Mouse (Mus musculus): Measurements from ENCODE around the gene Dlst. TPM values are rescaled to one million over a fixed set of nuclear protein-coding genes. Genes with fewer than 3 reads are reported as not detected.
A peak's percentile ranks its signal among the peaks of the same experiment; 100 is the strongest.

The Dlst gene
- total RNA-seq, 2 experiments from 2014 or later = 145 to 155 TPM

- no peak for DNase-seq (ENCODE audit: low spot score in 2 of 2)
- TF ChIP-seq CTCF (conservative IDR thresholded peaks at IDR 0.05) = no peak
- H3K4me3 ChIP-seq = no peak overlapping the region
- H3K27ac ChIP-seq = no peak overlapping the region
These were observed 34.2 kb downstream of the Dlst start for GRCm38 (mm10) chr12:85144821-85145220.

GRCm38 (mm10) chr12:85145630-85146029 lies 35.0 kb downstream of the Dlst start:
- Histone ChIP-seq H3K4me3 (no peak overlapping the region), H3K27ac (peak overlapping the region; percentile 39; the same call in 1 of the 2 replicates)
- no peak for DNase-seq (ENCODE audit: low spot score in 2 of 2)
- no peak for TF ChIP-seq CTCF (conservative IDR thresholded peaks at IDR 0.05)

GRCm38 (mm10) chr12:85146355-85146754 lies 35.7 kb downstream of the Dlst start:
- no peak for TF ChIP-seq CTCF (conservative IDR thresholded peaks at IDR 0.05)
- no peak for DNase-seq (ENCODE audit: low spot score in 2 of 2)

GRCm38 (mm10) chr12:85146881-85147280 lies 36.2 kb downstream of the Dlst start:
- no peak overlapping the region for H3K4me3 ChIP-seq
- no peak for DNase-seq (ENCODE audit: low spot score in 2 of 2)
- peak overlapping the region; percentile 14; the same call in 1 of the 2 replicates for H3K27ac ChIP-seq
- TF ChIP-seq CTCF (conservative IDR thresholded peaks at IDR 0.05) = no peak

More at GRCm38 (mm10) chr12:85146355-85146754, 35.7 kb downstream of the Dlst start:
- no peak overlapping the region for H3K4me3 ChIP-seq
- H3K27ac ChIP-seq = peak overlapping the region; percentile 39; the same call in 1 of the 2 replicates

GRCm38 (mm10) chr12:85150321-85151001 lies 39.8 kb downstream of the Dlst start:
- H3K27ac ChIP-seq = peak overlapping the region; percentile 96

GRCm38 (mm10) chr12:85151002-85151774 lies 40.6 kb downstream of the Dlst start, which contains the start of gene Rps6kl1:
Gene Rps6kl1 (minus strand): TSS chr12:85151264.
- DNase-seq (ENCODE audit: low spot score in 2 of 2) = peak; percentile 79 to 81
- H3K4me3 ChIP-seq = peak within 1 kb of the TSS; percentile 84
- H3K27ac ChIP-seq = peak within 1 kb of the TSS; percentile 96
- TF ChIP-seq CTCF (conservative IDR thresholded peaks at IDR 0.05) = no peak

More at GRCm38 (mm10) chr12:85150321-85151001, 39.8 kb downstream of the Dlst start:
- no peak for DNase-seq (ENCODE audit: low spot score in 2 of 2)
- H3K4me3 ChIP-seq = peak overlapping the region; percentile 84
- no peak for TF ChIP-seq CTCF (conservative IDR thresholded peaks at IDR 0.05)

GRCm38 (mm10) chr12:85153011-85153410 lies 42.4 kb downstream of the Dlst start:
- Histone ChIP-seq H3K27ac (no peak overlapping the region), H3K4me3 (no peak overlapping the region)
- DNase-seq (ENCODE audit: low spot score in 2 of 2) = no peak
- TF ChIP-seq CTCF (conservative IDR thresholded peaks at IDR 0.05) = no peak

GRCm38 (mm10) chr12:85156324-85156723 lies 45.7 kb downstream of the Dlst start:
- TF ChIP-seq CTCF (conservative IDR thresholded peaks at IDR 0.05) = no peak
- Histone ChIP-seq H3K4me3 (no peak overlapping the region), H3K27ac (0 out of 2 replicates have a peak overlapping the region, but pooled peaks have one; percentile 32)
- no peak for DNase-seq (ENCODE audit: low spot score in 2 of 2)

- peak overlapping the region; percentile 14; the same call in 1 of the 2 replicates for H3K27ac ChIP-seq
- no peak overlapping the region for H3K4me3 ChIP-seq
- TF ChIP-seq CTCF (conservative IDR thresholded peaks at IDR 0.05) = no peak
- DNase-seq (ENCODE audit: low spot score in 2 of 2) = no peak
These were observed 47.3 kb downstream of the Dlst start for GRCm38 (mm10) chr12:85157797-85158460.

GRCm38 (mm10) chr12:85158801-85159200 lies 48.2 kb downstream of the Dlst start:
- DNase-seq (ENCODE audit: low spot score in 2 of 2) = no peak
- no peak overlapping the region for H3K4me3 ChIP-seq
- H3K27ac ChIP-seq = no peak overlapping the region
- TF ChIP-seq CTCF (conservative IDR thresholded peaks at IDR 0.05) = no peak

- no peak for TF ChIP-seq CTCF (conservative IDR thresholded peaks at IDR 0.05)
- H3K27ac ChIP-seq = no peak overlapping the region
- DNase-seq (ENCODE audit: low spot score in 2 of 2) = no peak
- no peak overlapping the region for H3K4me3 ChIP-seq
These were observed 49.0 kb downstream of the Dlst start for GRCm38 (mm10) chr12:85159592-85159991.

- DNase-seq (ENCODE audit: low spot score in 2 of 2) = no peak
- no peak for TF ChIP-seq CTCF (conservative IDR thresholded peaks at IDR 0.05)
- no peak overlapping the region for H3K4me3 ChIP-seq
- no peak overlapping the region for H3K27ac ChIP-seq
These were observed 54.4 kb downstream of the Dlst start for GRCm38 (mm10) chr12:85164996-85165395.

- H3K27ac ChIP-seq = no peak overlapping the region
- no peak for DNase-seq (ENCODE audit: low spot score in 2 of 2)
- no peak for TF ChIP-seq CTCF (conservative IDR thresholded peaks at IDR 0.05)
- H3K4me3 ChIP-seq = no peak overlapping the region
These were observed 56.0 kb downstream of the Dlst start for GRCm38 (mm10) chr12:85166631-85167030.
